Mouse (Mus musculus) natural killer cell, adult 2 months (primary cell): ENCODE measurements around the gene Lyrm7.

ENCODE experiments used
- DNase-seq, 2 experiments: peaks; one replicate each; pipeline ENCODE4 v3.0.0; 2022; ENCODE audit warnings: low spot score in 2 of 2

Lyrm7 gene

DNA sequence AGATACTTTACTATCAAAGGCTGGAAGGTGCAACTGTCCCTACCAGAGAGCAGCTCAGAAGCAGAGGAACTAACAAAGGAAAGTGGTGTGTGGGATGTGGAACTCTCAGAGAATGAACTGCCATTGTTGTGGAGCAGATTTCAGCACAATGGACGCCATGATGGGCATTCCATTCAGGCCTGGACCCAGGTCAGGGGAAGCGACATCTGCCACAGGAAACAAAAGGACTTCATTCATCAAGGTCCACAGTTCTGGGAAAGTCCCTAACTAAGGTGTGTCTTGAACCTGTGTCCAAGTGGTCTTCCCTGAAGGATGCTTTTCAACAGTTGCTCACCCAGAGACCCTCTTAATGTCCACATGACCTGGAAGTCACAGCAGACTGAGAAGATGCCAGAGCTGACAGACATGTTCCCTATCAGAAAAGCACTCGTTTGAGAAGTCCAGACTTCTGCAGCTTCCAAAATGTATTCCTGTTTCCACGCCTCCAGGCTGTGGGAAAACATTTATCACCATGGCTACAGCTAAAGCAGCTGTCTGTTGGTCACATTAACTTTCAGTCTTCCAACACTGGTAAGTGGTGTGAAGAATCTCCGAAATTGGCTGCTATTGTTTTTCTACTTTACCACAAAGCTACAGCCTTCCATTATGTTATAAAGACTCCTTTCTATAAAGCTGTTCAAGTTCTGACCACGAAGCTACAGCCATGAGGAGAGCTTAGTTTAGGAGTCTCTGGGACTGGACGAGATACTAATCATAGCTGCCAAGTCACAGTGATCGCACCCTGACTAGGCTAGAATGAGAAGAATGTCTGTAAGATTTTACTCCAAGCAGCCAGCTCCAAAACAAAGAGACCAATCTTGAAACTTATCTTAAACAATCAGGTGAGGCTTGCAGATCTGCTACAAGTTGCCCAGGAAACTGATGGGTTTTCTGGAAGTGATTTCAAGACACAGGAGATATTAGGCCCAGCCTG lies 15.0 kb downstream of the Lyrm7 start:
- DNase-seq, result no peak

DNA sequence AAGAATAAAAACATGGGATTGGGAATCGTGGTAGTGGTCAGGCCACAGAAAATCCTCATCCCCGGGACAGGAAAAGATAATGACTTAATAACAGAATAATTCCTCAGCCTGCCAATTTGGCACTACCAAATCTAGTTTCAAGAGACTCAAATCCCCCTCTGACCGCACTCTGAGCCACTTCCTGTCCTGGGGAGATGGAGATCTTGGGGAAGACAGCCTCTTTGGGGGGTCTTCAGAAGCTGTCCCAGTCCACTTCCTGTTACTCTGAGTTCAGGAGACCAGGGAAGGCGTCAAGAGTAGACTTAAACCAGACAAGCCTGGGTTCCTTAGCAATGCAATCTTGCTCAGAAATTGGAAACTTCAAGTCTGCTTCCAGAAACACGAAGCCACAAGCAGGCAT lies 15.8 kb downstream of the Lyrm7 start:
- DNase-seq, result no peak

DNA sequence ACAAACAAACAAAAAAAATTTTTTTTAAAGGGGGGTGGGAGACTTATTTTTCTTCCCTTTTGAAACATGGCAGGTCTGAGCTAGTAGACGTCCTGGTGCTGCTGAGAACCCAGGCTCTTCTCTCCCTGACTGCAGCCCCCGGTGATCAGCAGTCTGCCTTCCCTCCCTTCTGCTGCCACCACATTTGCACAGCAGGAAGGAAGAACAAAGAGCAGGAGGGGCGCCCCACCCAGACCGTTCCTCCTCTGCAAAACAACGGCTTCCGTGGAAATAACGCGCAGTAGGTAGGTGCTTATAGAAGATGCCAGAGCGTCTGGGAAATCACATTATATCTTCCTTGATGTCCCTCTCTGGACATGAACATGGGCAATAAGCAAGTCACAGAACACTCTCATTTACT lies 16.3 kb downstream of the Lyrm7 start:
- no peak for DNase-seq

DNA sequence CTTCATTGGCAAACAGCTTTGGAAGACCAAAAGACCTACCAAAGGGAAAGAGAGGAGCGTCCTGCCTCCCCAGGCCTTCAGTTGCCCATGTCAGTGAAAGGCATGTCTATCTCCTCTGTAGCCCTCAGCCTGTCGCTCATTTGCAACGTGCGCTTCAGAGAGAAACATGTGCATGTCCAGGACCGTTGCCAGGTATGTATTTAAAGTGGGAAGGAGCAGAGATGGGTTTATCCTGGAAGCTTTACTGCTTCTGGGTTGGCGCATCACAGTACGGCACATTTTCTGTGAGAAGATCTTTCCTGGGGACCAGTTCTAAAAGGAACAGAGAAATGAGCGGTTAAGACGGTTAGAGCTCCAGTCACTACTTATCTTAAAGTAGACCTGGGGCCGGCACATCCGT lies 19.8 kb downstream of the Lyrm7 start:
- no peak for DNase-seq

DNA sequence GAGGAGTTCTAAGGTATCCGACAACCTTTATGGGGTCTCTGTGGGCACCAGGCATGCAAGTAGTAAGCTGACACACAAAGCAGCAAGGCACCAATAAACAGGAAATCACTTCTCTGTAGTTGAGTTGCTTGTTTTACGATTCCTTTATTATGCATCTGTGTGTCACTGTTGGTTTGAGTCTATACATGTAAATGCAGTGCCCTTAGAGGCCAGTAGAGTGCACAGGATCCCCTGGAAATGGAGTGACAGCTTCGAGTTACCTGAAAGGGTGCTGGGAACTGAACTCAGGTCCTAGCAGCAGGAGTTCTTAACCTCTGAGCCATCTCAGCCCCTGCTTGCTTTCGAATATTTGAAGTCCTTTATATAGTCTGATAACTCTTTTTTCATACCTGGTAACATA lies 21.0 kb downstream of the Lyrm7 start:
- no peak for DNase-seq

DNA sequence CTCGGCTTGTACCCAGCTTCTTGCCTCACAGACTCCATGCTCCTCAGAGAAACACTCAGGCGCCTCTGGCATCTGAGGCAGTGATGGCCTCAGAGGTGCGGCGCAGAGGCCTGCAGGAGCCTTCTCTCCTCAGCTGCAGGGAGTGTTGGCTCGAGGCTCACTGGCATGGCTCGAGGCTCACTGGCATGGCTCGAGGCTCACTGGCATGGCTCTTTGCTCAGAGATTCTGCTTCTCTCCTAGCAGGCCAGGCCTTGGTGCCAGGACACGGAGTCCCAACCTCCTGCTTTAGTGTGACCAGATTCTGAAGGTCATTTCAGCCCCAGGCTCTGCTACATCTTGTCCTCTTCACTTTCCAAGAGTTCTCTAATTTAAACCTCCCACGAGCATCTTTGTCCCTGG lies 24.6 kb downstream of the Lyrm7 start:
- DNase-seq, result no peak

DNA sequence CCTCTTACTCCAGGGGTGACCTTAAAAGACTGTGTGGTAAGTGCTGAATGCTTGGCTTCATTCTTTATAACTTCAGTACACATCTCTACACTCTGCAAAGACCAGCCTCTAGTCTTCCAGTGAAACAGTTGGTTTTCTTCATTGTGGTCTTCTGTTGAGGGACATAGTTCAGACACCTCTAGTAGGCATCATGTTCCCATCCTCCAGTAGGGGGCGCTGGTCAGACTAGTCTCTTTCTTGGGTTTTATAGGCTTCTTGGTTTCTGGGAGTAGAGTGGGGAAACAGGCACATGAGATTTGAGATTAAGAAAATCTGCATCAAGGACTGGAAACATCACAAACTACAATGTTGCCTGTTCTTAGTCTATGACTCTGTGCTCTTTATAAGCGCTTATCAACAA lies 26.1 kb downstream of the Lyrm7 start:
- peak; percentile 19 to 37 for DNase-seq

DNA sequence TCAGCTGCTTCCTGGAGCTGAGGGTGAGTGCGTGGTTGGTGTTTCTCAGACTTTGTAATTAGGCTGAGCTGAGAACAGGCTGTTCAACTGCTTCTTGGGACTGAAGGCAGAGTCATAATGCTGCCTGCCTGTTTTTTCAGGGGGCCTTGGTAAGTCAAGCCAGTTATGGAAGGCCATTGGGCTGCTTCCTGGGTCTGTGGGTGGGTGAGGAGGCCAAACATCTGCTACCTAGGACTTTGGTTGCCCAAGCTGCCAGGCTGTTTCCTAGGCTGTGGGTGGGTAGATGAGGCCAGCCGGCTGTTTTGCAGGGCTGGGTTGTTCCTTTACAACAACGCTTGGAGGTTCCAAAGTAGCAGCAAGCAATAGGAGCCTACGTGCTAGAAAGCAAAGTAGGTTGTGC lies 26.9 kb downstream of the Lyrm7 start:
- no peak for DNase-seq

DNA sequence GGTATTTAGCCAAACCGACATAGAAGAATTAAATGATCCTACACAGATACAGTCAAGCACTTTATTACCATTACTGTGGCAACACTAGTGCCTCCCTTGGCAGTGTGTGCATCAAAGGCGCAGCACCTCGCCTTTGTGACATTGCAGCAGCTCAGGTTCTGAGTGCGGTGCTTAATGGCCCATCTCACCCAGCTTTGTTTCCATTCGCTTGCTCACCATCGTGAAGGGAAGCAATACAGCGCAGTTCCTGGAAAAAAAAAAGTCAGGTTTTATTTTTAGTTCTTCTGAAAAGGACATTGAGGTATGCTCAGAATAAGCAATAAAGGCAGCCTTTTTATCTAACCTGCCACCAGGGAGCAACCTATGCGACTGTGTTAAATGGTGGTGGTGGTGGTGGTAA lies 33.9 kb downstream of the Lyrm7 start:
- DNase-seq, result no peak

DNA sequence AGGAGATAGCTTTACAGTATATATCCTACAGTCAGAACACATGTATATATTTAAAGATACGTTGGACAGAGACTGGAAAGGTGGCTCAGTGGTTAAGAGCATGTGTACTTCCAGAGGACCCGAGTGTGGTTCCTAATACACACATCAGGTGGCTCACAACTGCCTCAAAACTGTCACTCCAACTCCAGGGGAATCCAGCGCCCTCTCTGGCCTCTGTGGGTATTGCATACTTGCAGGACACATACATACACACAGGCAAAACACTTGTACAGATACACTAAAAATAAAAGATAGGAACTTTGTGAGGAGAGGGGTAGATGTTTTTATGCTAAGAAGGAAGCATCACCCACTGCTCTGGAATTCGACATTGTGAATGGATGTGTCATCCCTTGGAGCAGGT lies 34.9 kb downstream of the Lyrm7 start:
- DNase-seq, result no peak

DNA sequence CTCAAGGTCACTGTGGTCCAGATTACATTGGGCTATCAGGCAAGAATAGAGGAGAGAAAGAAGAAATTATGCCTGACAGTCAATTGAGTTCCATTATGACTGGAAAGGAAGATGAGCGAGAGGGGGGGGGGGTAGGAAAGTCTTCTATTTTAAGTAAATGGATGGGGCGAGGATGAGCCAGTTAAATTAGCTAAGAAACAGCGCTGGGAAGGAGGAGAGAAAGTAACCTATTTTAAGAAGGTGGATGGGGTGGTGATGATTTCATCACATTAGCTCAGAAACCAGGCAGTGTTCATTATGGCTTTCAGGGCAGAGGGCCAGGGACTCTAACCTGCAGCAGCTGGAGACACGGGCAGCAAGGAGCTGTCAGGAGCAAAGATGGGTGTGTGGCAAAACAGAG lies 37.2 kb downstream of the Lyrm7 start:
- no peak for DNase-seq

DNA sequence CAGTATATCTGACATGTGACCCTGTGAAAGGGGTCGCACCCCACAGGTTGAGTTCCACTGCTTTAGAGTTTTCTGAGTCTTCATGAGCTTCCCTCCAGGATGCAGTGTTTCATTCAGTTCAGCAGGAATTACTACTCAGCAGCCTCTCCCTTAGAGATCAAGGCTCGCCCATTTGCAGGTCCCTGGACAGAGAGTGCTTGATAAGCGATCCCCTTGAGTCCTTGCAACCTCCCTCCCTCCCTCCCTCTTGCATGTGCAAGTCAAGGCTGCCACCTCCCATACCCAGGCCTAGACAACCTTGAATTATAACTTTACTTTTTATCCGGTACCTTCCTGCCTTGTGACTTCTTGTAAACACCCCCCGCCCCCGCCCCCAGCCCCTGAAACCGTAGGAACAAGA lies 41.2 kb downstream of the Lyrm7 start:
- DNase-seq, result no peak

DNA sequence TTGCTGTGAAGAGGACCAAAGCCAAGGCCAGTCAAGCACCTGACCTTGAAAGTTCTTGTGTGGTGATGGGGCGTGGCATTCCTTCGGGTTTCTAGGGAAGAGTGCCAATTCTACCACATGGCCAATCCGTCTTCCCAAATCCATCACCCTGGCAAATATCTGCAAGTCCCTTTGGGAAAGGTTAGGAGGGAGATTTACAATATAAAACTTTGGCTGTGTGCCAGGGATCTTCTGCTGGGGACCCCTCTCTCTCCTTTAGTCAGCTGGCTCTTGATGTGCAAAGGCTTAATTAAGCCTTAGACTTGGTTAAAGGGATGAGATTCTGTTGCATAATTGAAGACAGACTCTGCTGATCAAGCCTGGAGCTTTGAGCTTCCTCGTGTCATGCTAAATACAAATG lies 43.3 kb downstream of the Lyrm7 start:
- DNase-seq, result no peak

DNA sequence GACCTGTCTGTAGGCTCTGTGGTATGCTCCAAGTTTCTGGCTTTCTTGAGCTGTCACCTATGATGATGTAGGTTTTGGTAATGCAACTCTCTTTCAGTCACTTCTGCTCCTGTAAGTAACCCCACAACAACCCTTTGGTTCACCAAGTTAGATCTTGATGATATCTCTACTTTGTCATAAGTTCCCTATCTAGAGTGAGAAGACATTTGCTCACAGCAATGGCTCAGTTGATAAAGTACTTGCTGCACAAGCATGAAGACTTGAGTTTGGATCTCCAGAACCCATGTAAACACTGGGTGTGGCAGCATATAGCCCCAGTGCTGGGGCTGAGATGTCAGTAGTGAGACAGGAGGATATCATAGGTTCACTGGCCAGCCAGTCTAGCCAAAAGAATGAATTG lies 45.1 kb downstream of the Lyrm7 start:
- DNase-seq, result no peak

DNA sequence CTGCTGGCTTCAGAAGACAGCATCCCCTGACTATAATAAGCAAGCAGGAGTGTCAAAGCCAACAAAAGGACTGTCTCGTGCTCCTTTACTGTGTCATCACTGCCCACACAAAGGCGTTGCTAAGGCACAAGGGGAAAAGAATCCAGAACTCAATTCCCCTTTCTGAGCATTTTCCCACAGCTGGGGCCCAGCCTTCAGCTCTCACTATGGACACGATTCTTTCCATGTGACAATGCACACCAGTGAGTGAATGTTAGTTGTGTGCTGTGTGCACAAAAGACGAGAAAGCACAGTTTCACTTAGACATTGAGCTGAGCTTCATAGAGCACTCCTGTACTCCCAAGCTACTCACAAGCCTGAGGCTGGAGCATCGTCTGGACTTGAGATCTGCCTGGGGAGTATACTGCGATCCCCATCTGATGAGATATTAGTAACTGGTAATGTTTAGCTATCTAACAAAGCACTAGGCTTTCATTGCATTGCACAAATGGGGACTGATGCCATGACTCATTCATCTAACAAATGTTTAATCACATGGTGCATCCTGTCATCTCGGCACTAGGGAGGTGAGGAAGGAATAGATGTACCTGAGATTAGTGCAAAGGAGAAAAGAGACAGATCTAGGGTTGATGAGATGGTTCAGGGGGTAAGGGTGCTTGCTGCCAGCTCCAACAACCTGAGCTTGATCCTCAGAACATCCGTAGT lies 47.8 kb downstream of the Lyrm7 start:
- DNase-seq, result no peak

DNA sequence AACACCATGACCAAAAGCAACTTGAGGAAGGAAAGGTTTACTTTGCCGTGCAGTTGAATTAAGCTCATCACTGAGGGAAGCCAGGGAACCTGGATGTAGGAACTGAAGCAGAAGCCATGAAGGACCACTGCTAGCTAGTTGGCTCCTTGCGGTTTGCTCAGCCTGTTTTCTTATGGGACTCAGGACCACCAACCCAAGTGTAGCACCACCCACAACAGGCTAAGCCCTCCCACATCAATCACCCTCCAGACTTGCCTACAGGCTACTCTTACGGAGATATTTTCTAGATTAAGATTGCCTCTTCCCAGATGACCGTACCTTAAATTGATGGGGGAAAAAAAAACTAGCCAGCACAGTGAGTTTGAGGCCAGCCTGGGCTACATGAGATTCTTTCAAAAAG lies 48.4 kb downstream of the Lyrm7 start:
- DNase-seq, result no peak

DNA sequence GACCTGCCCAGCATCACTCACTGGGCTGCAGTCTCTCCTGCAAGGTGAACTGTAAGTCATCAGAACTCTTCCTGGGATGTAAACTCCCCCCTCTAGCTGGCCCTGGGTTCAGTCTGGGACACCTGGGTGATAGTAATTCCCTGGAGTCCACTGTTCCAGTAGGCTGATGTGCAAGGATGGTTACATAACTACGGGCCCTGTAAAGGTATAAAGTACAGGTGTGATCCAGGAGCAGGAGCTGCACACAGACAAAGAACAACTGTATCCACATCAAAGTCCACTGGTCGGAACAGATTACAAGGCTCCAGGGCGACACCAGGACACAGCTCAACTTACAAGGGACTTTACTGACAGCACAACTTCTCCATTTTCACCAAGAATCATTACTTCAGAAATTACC lies 49.7 kb downstream of the Lyrm7 start:
- no peak for DNase-seq

DNA sequence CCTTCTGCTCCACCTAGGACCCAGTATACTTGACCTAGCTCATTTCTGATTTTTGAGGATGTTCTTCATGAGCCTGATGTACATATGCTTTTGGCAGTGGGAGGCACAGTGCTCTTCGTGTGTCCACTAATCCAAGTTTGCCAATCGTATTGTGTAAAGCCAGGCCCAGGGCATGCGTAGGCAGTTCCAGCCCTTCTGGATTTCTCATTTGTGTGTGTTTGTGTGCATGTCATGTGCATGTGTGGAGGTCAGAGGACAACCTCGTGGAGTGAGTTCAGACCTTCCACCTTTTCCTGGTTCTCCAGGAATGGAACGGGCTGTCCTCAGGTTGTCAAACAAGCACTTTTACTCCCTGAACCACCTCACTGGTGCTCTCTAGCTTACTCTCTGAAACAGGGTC lies 51.1 kb downstream of the Lyrm7 start:
- no peak for DNase-seq

DNA sequence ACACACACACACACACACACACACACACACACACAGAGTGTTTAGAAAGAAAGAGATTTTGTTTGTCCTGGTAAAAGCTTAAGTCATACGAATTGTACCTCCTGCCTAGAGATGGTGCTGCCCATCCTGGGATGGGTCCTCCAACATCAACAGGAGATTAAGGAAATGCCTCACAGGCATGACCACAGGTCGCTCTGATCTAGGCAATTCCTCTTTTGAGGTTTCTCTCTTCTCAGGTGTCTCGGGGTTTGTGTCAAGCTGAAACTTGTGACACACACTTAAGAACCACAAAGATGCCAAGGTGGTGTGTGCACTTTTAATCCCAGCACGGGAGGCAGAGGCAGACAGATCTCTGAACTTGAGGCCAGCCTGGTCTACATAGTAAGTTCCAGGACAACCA lies 52.5 kb downstream of the Lyrm7 start:
- DNase-seq, result peak in 1 of 2 experiments; percentile 59

DNA sequence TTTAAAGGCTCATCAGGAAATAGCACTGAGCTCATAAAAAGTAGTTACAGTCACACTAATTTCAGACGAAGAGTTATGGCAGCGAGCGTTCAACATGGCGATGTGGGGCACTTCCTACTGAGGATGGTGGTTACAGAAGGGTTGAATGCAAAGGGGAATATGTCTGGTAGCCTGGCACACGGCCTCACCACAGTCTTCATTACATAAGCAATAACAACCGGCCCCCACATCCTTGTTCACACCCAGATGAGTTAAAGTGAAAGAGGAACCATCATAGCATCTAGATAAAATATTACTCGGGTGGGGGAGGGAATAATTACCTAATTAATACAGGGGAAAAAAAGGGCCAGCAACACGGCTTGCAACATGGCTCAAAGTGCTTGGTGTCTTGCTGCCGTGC lies 53.0 kb downstream of the Lyrm7 start:
- DNase-seq, result peak; percentile 69 to 75

DNA sequence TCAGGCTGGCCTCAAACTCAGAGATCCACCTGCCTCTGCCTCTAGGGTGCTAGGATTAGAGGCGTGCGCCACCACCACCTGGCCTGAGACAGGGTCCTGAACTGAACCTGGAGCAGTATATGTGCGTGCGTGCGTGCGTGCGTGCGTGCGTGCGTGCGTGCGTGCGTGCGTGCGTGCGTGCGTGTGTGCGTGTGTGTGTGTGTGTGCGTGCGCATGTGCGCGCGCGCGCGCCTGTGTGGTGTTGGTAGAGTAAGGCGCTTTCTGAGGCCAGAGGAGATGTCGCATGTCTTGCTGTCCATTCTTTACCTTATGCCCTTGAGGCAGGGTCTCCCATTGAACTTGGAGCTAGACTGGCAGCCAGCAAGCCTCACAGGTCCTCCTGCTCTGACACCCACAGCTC lies 53.8 kb downstream of the Lyrm7 start:
- no peak for DNase-seq

DNA sequence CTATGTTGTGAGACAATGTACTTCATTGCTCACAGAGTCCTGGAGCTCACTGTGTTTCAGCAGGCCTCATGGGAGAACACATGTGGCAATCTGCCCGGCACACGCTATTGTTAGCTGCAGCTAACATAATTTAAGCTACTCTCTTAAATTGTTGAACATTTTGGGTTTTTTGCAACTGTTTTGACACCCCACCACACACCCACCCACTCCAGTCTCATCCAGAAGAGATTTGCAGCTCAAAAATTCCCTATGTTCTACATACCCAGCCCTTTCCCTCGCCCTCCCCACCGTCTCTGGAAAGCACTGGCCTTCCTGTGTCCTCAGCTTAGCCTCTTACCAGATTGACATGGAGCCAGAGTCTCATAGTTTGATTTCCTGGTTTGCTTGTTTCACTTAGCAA lies 55.5 kb downstream of the Lyrm7 start:
- DNase-seq, result no peak

DNA sequence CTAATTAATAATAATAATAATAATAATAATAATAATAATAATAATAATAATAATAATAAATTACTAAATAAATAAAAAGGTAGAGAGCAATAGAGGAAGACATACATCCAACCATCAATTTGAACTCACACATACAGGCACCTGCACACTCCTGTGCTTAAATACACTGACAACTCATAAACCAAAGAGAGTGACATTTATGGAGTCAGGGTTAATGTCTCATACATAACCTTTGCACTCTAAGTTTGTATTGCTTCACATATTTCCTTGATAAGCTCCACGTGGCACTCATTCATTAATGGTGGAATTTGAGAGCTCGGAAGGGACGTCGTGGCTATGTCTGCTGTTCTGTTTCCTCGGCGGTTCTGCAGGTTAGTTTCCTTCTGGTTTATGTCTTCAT lies 58.1 kb downstream of the Lyrm7 start:
- DNase-seq, result no peak
